Mouse (Mus musculus) cerebellum, adult 2 months (tissue): ENCODE measurements around the gene Thsd4.

Experiments
- CTCF ChIP-seq: fragments of 200-500 bp; IDR thresholded peaks from 2 replicates; pipeline ENCODE4 v1.5.1; 2011; ENCODE audit warnings: low read depth, mild to moderate bottlenecking, control low read depth, low read length, moderate library complexity, borderline replicate concordance; ENCODE audit not compliant: insufficient read depth
- POLR2A ChIP-seq: fragments of 200-500 bp; IDR thresholded peaks from 2 replicates; pipeline ENCODE4 v1.6.1; 2011; ENCODE audit warnings: low read length, control low read depth, borderline replicate concordance; ENCODE audit not compliant: insufficient read depth

DNA sequence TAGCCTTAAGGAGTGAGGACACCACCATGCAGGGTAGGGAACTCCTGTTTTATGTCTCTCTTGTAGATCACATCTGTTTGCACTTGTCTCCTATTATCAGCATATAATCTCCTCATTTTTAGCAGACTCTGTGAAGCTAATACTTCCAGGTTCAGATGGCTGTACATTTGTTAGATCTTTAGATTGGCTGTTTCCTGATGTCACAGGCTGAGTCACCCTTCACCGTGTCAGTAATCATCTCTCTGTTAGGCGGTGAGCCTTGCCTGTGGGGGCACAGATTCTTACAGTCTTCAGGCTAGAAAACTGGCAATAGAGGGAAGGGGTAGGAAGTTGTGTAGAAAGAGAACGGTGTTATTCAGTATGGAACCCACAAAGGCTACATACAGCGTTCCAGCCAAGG lies 139.3 kb downstream of the Thsd4 start:
- TF ChIP-seq POLR2A (no peak), CTCF (no peak)
